Mouse (Mus musculus): Measurements from ENCODE around the gene Ptpn12. TPM values are rescaled to one million over a fixed set of nuclear protein-coding genes. Genes with fewer than 3 reads are reported as not detected.

The Ptpn12 gene
- polyA plus RNA-seq, 1 experiment from 2014 or later = 25.7 TPM

GRCm38 (mm10) chr5:20963295-20963694 lies 92.4 kb downstream of the Ptpn12 start:
- no peaks in the 10 kb centered on the region for H3K4me1 ChIP-seq
- no peak overlapping the region for H3K4me2 ChIP-seq (replicated peaks)
- H3K36me3 ChIP-seq = no peaks in the 10 kb centered on the region
- ATAC-seq (ENCODE audit: low FRiP score, low read depth) = no peak
- 95% methylated on average over 9 of the region's 9 CpGs for WGBS
- no peaks in the 10 kb centered on the region for H3K27me3 ChIP-seq (replicated peaks)
- no peak overlapping the region for H3K27ac ChIP-seq
- no peaks in the 10 kb centered on the region for H3K9me3 ChIP-seq
- no peak overlapping the region for H3K4me3 ChIP-seq
- no peak overlapping the region for H3K9ac ChIP-seq

GRCm38 (mm10) chr5:20960927-20961326 lies 94.8 kb downstream of the Ptpn12 start:
- no peak overlapping the region for H3K27ac ChIP-seq
- no peak overlapping the region for H3K4me2 ChIP-seq (replicated peaks)
- H3K9ac ChIP-seq = no peak overlapping the region
- WGBS = 94% methylated on average over 2 of the region's 2 CpGs
- peaks cover 4% of the 10 kb centered on the region; the same call in 1 of the 2 replicates for H3K36me3 ChIP-seq
- no peak for ATAC-seq (ENCODE audit: low FRiP score, low read depth)
- H3K4me1 ChIP-seq = no peaks in the 10 kb centered on the region
- H3K9me3 ChIP-seq = peaks cover 5% of the 10 kb centered on the region; the same call in 1 of the 2 replicates
- no peak overlapping the region for H3K4me3 ChIP-seq
- no peaks in the 10 kb centered on the region for H3K27me3 ChIP-seq (replicated peaks)

GRCm38 (mm10) chr5:20956298-20956697 lies 99.4 kb downstream of the Ptpn12 start, which contains the start of gene Rsbn1l:
Gene Rsbn1l, minus strand, starts transcription at chr5:20956398.
- Histone ChIP-seq H3K4me3 (no peak within 1 kb of the TSS), H3K4me2 (replicated peaks) (no peak within 1 kb of the TSS), H3K36me3 (peaks cover 4% of the 10 kb centered on the region; the same call in 1 of the 2 replicates), H3K9me3 (peaks cover 5% of the 10 kb centered on the region; the same call in 1 of the 2 replicates), H3K27me3 (replicated peaks) (no peaks in the 10 kb centered on the region), H3K4me1 (peaks cover 6% of the 10 kb centered on the region; the same call in 1 of the 2 replicates), H3K9ac (no peak within 1 kb of the TSS), H3K27ac (no peak within 1 kb of the TSS)
- WGBS = 96% methylated on average over 3 of the region's 3 CpGs
- ATAC-seq (ENCODE audit: low FRiP score, low read depth) = no peak

- Histone ChIP-seq H3K27ac (no peak overlapping the region), H3K27me3 (replicated peaks) (no peaks in the 10 kb centered on the region), H3K4me1 (peaks cover 6% of the 10 kb centered on the region; the same call in 1 of the 2 replicates), H3K4me3 (no peak overlapping the region), H3K9me3 (peaks cover 5% of the 10 kb centered on the region; the same call in 1 of the 2 replicates), H3K9ac (no peak overlapping the region), H3K4me2 (replicated peaks) (no peak overlapping the region), H3K36me3 (peaks cover 4% of the 10 kb centered on the region; the same call in 1 of the 2 replicates)
- 75% methylated on average over 13 of the region's 13 CpGs for WGBS
- ATAC-seq (ENCODE audit: low FRiP score, low read depth) = no peak
These were observed 100.4 kb downstream of the Ptpn12 start for GRCm38 (mm10) chr5:20955114-20955835.

DNA sequence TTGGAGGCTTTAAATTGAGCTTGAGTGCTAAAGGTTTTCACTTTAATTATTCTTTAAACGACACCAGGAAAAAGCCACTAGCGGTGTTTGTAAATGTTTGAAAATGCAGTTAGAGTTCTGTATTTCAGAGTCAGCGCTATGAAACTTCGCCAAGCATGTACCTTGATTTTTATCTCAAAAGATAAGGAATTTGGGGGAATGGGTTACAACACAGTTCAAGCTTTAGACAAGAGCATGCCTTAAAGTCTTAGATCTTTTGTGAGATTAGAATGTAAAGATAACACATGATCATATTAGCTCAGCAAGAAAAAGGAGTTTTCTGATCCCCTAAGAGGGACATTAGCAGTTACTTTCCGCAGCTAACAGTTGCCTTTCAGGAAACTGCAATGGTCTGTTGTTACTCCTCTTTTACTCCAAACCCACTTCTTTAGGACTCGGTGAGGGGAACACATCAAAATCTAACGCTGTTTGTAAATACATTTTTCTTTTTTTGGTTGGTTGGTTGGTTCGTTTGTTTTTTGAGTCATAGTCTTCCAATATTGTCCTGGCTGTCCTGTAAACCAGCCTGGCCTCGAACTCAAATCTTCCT lies 103.3 kb downstream of the Ptpn12 start:
- Histone ChIP-seq H3K4me2 (replicated peaks) (peak overlapping the region; percentile 63), H3K4me1 (peaks cover 13% of the 10 kb centered on the region; the same call in 1 of the 2 replicates), H3K4me3 (peak overlapping the region; percentile 89), H3K27ac (no peak overlapping the region), H3K36me3 (peaks cover 4% of the 10 kb centered on the region; the same call in 1 of the 2 replicates), H3K27me3 (replicated peaks) (no peaks in the 10 kb centered on the region), H3K9ac (peak overlapping the region; percentile 92; the same call in 1 of the 2 replicates), H3K9me3 (peaks cover 5% of the 10 kb centered on the region; the same call in 1 of the 2 replicates)
- WGBS = 21% methylated on average over 9 of the region's 9 CpGs
- no peak for ATAC-seq (ENCODE audit: low FRiP score, low read depth)

- Histone ChIP-seq H3K27ac (peak overlapping the region; percentile 99), H3K36me3 (peaks cover 2% of the 10 kb centered on the region; the same call in 1 of the 2 replicates), H3K4me3 (peak overlapping the region; percentile 89), H3K9ac (peak overlapping the region; percentile 92), H3K27me3 (replicated peaks) (no peaks in the 10 kb centered on the region), H3K4me2 (replicated peaks) (peak overlapping the region; percentile 63), H3K9me3 (peaks cover 2% of the 10 kb centered on the region; the same call in 1 of the 2 replicates), H3K4me1 (peaks cover 13% of the 10 kb centered on the region; the same call in 1 of the 2 replicates)
- WGBS = under 1% methylated on average over 51 of the region's 51 CpGs
- ATAC-seq (ENCODE audit: low FRiP score, low read depth) = peak; percentile 99
These were observed 103.9 kb downstream of the Ptpn12 start for GRCm38 (mm10) chr5:20951666-20952281.

- under 1% methylated on average over 88 of the region's 88 CpGs for WGBS
- Histone ChIP-seq H3K4me2 (replicated peaks) (peak overlapping the region; percentile 63), H3K4me3 (peak overlapping the region; percentile 89), H3K4me1 (peaks cover 13% of the 10 kb centered on the region; the same call in 1 of the 2 replicates), H3K27ac (peak overlapping the region; percentile 99), H3K9ac (peak overlapping the region; percentile 92), H3K9me3 (no peaks in the 10 kb centered on the region), H3K27me3 (replicated peaks) (no peaks in the 10 kb centered on the region), H3K36me3 (no peaks in the 10 kb centered on the region)
- peak; percentile 84 for ATAC-seq (ENCODE audit: low FRiP score, low read depth)
These were observed 104.7 kb downstream of the Ptpn12 start for GRCm38 (mm10) chr5:20950855-20951650.

- peak overlapping the region; percentile 63 for H3K4me2 ChIP-seq (replicated peaks)
- no peaks in the 10 kb centered on the region for H3K9me3 ChIP-seq
- no peaks in the 10 kb centered on the region for H3K27me3 ChIP-seq (replicated peaks)
- peak overlapping the region; percentile 92 for H3K9ac ChIP-seq
- no peaks in the 10 kb centered on the region for H3K36me3 ChIP-seq
- under 1% methylated on average over 9 of the region's 9 CpGs for WGBS
- no peak overlapping the region for H3K27ac ChIP-seq
- peak overlapping the region; percentile 89 for H3K4me3 ChIP-seq
- H3K4me1 ChIP-seq = peaks cover 14% of the 10 kb centered on the region
- ATAC-seq (ENCODE audit: low FRiP score, low read depth) = no peak
These were observed 105.2 kb downstream of the Ptpn12 start for GRCm38 (mm10) chr5:20950516-20950854.

GRCm38 (mm10) chr5:20950093-20950492 lies 105.6 kb downstream of the Ptpn12 start:
- Histone ChIP-seq H3K9me3 (no peaks in the 10 kb centered on the region), H3K9ac (peak overlapping the region; percentile 92; the same call in 1 of the 2 replicates), H3K27ac (no peak overlapping the region), H3K27me3 (replicated peaks) (no peaks in the 10 kb centered on the region), H3K4me3 (peak overlapping the region; percentile 89), H3K4me1 (peaks cover 18% of the 10 kb centered on the region), H3K4me2 (replicated peaks) (peak overlapping the region; percentile 63), H3K36me3 (no peaks in the 10 kb centered on the region)
- ATAC-seq (ENCODE audit: low FRiP score, low read depth) = no peak
- 12% methylated on average over 5 of the region's 5 CpGs for WGBS

DNA sequence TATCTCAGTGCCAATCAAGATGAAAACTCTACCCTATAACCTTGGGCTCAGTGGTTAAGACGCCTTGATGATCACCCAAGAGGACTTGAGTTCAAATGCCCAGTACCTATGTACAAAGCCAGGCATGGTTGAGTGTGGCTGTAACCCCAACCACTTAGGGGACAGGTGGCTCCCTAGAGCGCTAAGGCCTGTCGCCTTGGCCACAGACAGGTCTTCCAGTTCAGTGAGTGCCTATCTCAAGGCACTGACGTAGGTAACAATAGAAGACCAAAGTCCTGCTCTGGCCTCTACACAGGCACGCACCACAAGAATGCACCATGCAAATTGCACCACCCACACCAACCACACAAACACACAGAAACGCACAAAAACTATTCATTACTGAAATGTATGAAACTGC lies 108.8 kb downstream of the Ptpn12 start:
- ATAC-seq (ENCODE audit: low FRiP score, low read depth) = no peak
- no peaks in the 10 kb centered on the region for H3K9me3 ChIP-seq
- H3K27ac ChIP-seq = no peak overlapping the region
- no peak overlapping the region for H3K4me3 ChIP-seq
- no peak overlapping the region for H3K4me2 ChIP-seq (replicated peaks)
- H3K27me3 ChIP-seq (replicated peaks) = no peaks in the 10 kb centered on the region
- H3K9ac ChIP-seq = no peak overlapping the region
- H3K4me1 ChIP-seq = peaks cover 13% of the 10 kb centered on the region
- WGBS = 81% methylated on average over 6 of the region's 6 CpGs
- no peaks in the 10 kb centered on the region for H3K36me3 ChIP-seq

GRCm38 (mm10) chr5:20944961-20945748 lies 110.6 kb downstream of the Ptpn12 start:
- H3K9ac ChIP-seq = no peak overlapping the region
- no peaks in the 10 kb centered on the region for H3K36me3 ChIP-seq
- no peak overlapping the region for H3K4me2 ChIP-seq (replicated peaks)
- 82% methylated on average over 13 of the region's 13 CpGs for WGBS
- no peaks in the 10 kb centered on the region for H3K9me3 ChIP-seq
- H3K27ac ChIP-seq = no peak overlapping the region
- peaks cover 17% of the 10 kb centered on the region for H3K4me1 ChIP-seq
- no peak overlapping the region for H3K4me3 ChIP-seq
- H3K27me3 ChIP-seq (replicated peaks) = no peaks in the 10 kb centered on the region
- ATAC-seq (ENCODE audit: low FRiP score, low read depth) = no peak
